Mouse (Mus musculus) forebrain, embryonic 14.5 days (tissue): ENCODE measurements around the gene Fbn1. TPM values are rescaled to one million over a fixed set of nuclear protein-coding genes. Genes with fewer than 3 reads are reported as not detected.

Experiments used
- ATAC-seq: fragments of 200-750 bp; cut with Nextera tagmentation; 2 replicates; pipeline ENCODE4 v1.8.0; 2017; ENCODE audit warnings: mild to moderate bottlenecking, moderate library complexity
- DNase-seq: peaks from one replicate; pipeline ENCODE4 v3.0.0-alpha.2; 2015; ENCODE audit warnings: low spot score
- H3K27ac ChIP-seq: fragments of 300-500 bp; sonication (generic); 2 replicates; pipeline ENCODE4 v1.5.1; 2014; ENCODE audit warnings: low read depth, mild to moderate bottlenecking, control low read depth, low read length, moderate library complexity
- H3K27me3 ChIP-seq: fragments of 300-500 bp; sonication (generic); replicated peaks from 2 replicates; pipeline ENCODE4 v1.6.1; 2014; ENCODE audit warnings: low read length, control low read depth, mixed read lengths; ENCODE audit not compliant: control insufficient read depth, insufficient read depth
- H3K36me3 ChIP-seq: fragments of 300-500 bp; sonication (generic); 2 replicates; pipeline ENCODE4 v1.6.1; 2014; ENCODE audit warnings: low read length, control low read depth; ENCODE audit not compliant: control insufficient read depth, insufficient read depth
- H3K4me1 ChIP-seq: fragments of 300-500 bp; sonication (generic); 2 replicates; pipeline ENCODE4 v1.6.1; 2014; ENCODE audit warnings: antibody characterized with exemption, low read length, control low read depth; ENCODE audit not compliant: control insufficient read depth, insufficient read depth
- H3K4me2 ChIP-seq: fragments of 300-500 bp; sonication (generic); 2 replicates; pipeline ENCODE4 v1.6.1; 2014; ENCODE audit warnings: mild to moderate bottlenecking, control low read depth, low read length
- H3K4me3 ChIP-seq: fragments of 300-500 bp; sonication (generic); 2 replicates; pipeline ENCODE4 v1.5.1; 2014; ENCODE audit warnings: low read depth, low read length, control low read depth
- H3K9ac ChIP-seq: fragments of 300-500 bp; sonication (generic); 2 replicates; pipeline ENCODE4 v1.6.1; 2014; ENCODE audit warnings: mild to moderate bottlenecking, low read length, control low read depth, moderate library complexity
- H3K9me3 ChIP-seq: fragments of 300-500 bp; sonication (generic); replicated peaks from 2 replicates; pipeline ENCODE4 v1.6.1; 2016; ENCODE audit warnings: low read length, control low read depth, mixed read lengths; ENCODE audit not compliant: control insufficient read depth
- WGBS: fragments of 180-500 bp; shearing (Covaris S2); extraction: QIAGEN DNeasy Blood & Tissue Kit; methylation state at CpG from one replicate; pipeline ENCODE4 v1.1.7; 2014; 5-methylcytosine and 5-hydroxymethylcytosine counted together
- polyA plus RNA-seq: library from polyadenylated mRNA; unstranded; fragments of >200 nt; fragmentation: Nextera tagmentation; extraction: Ambion mirVana; gene quantifications from 2 replicates; pipeline ENCODE4 v1.2.1, GENCODE M21; 2014

The Fbn1 gene
- polyA plus RNA-seq, 1 experiment from 2014 or later = 2.1 TPM

DNA sequence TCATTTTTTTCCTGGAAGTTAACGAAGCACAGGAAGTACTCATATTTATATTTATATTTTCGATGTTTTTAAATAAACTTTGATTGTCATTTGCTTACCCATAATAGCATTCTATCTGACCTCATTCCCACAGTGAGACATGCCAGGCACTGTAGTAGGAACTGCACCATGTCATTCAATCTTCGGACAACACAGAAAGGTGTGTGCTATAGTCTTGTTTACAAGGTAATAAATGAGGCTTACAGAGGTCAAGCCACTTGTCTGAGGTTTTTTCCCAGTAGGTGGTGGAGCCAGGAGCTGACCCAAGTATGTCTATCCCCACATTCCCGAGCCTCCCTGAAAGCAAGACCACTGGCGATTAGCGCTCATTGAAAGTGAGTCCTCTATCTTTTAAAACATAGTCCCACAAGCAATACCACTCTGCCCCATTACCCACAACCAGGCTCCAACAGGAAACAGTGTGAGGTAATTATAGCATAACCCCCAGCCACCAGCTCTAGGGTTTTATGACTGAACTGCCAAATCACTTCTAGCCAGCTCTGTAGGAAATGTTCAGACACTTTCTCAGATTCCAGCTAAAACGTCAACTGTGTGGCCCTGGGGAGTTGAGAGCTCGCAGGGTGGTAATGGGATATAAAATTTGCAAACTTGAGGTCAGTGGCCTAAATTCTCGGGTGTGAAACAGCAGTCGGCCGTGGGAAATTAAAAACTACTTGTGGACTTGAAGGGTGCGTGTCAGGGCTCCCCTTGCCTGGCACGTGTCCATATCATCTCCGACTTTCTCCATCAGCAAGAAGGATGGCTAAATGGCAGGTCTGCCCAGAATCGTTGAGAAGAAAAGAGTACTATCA is 15.5 kb downstream of the Fbn1 start:
- Histone ChIP-seq H3K9me3 (no peaks in the 10 kb centered on the region), H3K4me1 (no peaks in the 10 kb centered on the region), H3K27ac (no peak overlapping the region), H3K27me3 (no peaks in the 10 kb centered on the region), H3K4me3 (no peak overlapping the region), H3K9ac (no peak overlapping the region), H3K4me2 (no peak overlapping the region), H3K36me3 (0 out of 2 replicates have a peak, but pooled peaks cover 3% of the 10 kb centered on the region)
- no peak for ATAC-seq
- 83% methylated on average over 15 of the region's 15 CpGs for WGBS
- DNase-seq = no peak

DNA sequence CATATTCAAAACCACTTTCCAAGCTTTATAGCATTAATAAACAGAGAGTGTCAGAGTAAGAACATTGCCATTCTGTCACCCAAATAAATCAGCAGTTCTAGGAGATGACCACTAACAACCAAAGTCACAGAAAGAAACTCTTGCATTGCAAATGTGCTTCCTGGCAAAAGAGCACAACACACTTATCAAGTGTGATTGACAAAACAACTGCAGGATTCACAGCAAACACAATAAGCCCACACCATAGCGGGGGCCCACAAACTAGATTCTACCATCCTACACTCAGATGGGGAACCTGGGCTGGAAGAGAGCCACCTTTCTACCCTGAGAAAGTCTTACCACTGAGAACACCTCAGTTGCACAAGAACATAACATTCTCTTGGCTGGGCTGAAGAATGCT is 17.8 kb downstream of the Fbn1 start:
- Histone ChIP-seq H3K36me3 (0 out of 2 replicates have a peak, but pooled peaks cover 3% of the 10 kb centered on the region), H3K27me3 (no peaks in the 10 kb centered on the region), H3K27ac (no peak overlapping the region), H3K9ac (no peak overlapping the region), H3K4me3 (no peak overlapping the region), H3K4me2 (no peak overlapping the region), H3K4me1 (no peaks in the 10 kb centered on the region), H3K9me3 (no peaks in the 10 kb centered on the region)
- ATAC-seq (no peak), DNase-seq (no peak)
- WGBS = 100% methylated on average over 1 of the region's 1 CpGs

DNA sequence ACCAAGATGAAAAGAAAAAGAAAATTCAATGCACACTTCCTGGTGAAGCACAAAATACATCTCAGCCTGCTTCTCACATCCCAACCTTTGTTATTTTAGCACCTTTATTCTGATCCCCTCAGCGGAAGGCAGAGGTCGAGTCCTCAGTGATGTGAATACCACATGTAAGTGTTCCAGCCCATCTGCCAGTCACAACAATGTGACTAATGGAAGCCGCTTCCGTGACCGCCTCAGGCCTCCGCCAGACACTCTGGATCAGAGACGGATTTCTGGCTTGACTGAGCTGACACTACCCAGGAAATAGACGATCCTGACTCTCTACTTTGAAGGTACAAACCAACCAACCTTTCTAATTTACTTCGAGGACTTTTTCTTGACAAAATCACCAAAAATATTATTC is 22.9 kb downstream of the Fbn1 start:
- Histone ChIP-seq H3K36me3 (no peaks in the 10 kb centered on the region), H3K4me2 (no peak overlapping the region), H3K9ac (no peak overlapping the region), H3K27ac (no peak overlapping the region), H3K4me1 (no peaks in the 10 kb centered on the region), H3K4me3 (no peak overlapping the region), H3K9me3 (no peaks in the 10 kb centered on the region), H3K27me3 (no peaks in the 10 kb centered on the region)
- ATAC-seq = no peak
- no peak for DNase-seq
- WGBS = 88% methylated on average over 9 of the region's 9 CpGs

DNA sequence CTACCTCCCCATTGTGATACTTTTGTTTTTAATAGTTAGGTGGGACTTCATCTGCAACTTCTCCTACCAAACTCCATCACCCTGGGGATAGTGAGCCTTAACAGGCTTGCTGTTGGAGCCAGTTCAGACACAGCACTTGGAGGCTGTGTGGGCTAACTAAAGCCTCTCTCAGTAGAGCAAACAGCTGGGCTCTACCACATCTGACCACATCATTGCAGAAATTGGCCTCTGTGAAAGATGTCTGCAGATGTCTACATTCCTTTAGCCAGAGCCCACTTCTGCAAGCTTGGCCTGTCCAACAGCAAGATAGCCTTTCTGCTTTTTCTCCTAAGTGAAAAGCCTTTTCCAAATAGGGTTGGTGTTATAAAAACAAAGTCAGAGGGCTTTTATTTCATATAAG is 23.6 kb downstream of the Fbn1 start:
- H3K27ac ChIP-seq = no peak overlapping the region
- H3K4me2 ChIP-seq = no peak overlapping the region
- H3K4me1 ChIP-seq = no peaks in the 10 kb centered on the region
- H3K36me3 ChIP-seq = no peaks in the 10 kb centered on the region
- DNase-seq = no peak
- no peaks in the 10 kb centered on the region for H3K27me3 ChIP-seq
- H3K9me3 ChIP-seq = no peaks in the 10 kb centered on the region
- no peak for ATAC-seq
- H3K9ac ChIP-seq = no peak overlapping the region
- no peak overlapping the region for H3K4me3 ChIP-seq

DNA sequence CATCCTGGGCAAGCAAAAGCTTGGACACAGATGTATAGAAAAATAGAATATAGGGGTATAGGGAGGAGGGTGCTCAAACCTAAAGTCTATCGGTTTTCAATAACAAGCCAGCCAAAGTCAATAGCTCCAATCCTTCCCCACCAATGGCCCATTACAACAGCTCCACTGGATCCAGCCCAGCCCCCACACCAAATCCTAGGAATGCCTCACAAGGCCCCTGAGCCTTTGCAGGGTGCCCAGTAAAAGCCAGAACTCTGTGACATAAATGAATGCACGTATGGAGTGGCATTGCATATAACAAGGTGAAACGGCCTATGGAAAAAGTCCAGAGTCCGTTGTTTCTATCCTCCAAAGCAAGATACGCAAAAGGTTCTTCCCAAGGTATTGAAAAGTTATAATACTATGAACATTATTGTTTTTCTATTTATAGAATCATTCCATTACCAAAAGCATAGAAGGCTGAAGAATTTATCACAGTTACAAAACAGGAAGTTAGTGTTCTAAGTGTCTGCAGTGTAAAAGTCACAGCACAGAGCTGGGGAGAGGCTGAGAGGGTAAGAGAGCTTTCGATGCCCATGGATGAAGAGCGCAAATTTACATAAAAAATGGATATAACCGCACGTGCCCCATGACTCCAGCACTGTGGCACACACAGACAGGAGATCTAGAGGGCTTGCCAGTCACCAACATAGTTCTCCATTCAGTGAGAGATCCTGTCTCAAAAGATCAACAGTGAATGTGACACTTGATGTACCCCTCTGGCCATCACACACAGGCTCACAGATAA is 26.1 kb downstream of the Fbn1 start:
- 92% methylated on average over 9 of the region's 9 CpGs for WGBS

DNA sequence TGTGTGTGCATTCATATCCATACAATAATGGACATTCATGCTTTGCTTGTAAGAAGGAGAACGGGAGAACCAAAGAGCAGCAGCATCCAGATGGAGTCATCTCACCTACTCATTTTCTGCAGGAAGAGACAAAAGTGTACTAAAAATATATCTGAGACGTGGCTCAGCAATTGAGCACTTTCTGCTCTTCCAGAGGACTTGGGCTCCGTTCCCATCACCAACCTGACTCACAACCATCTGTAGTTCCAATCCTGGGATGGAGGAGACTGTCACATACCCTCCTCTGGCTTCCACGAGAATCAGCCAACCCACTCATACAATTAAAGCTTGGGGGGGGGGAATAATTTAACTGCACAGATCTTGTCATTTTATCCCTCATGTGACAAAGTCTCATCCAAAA is 26.7 kb downstream of the Fbn1 start:
- no peaks in the 10 kb centered on the region for H3K9me3 ChIP-seq
- no peak for DNase-seq
- no peaks in the 10 kb centered on the region for H3K27me3 ChIP-seq
- no peak overlapping the region for H3K27ac ChIP-seq
- no peak overlapping the region for H3K4me3 ChIP-seq
- H3K4me2 ChIP-seq = no peak overlapping the region
- H3K36me3 ChIP-seq = no peaks in the 10 kb centered on the region
- H3K4me1 ChIP-seq = no peaks in the 10 kb centered on the region
- no peak overlapping the region for H3K9ac ChIP-seq
- ATAC-seq = no peak
- WGBS = 81% methylated on average over 4 of the region's 4 CpGs

More for the DNA sequence above, 26.1 kb downstream of the Fbn1 start:
- no peak overlapping the region for H3K27ac ChIP-seq
- H3K36me3 ChIP-seq = no peaks in the 10 kb centered on the region
- DNase-seq (no peak), ATAC-seq (no peak)
- H3K27me3 ChIP-seq = no peaks in the 10 kb centered on the region
- H3K4me2 ChIP-seq = no peak overlapping the region
- no peaks in the 10 kb centered on the region for H3K4me1 ChIP-seq
- H3K9me3 ChIP-seq = no peaks in the 10 kb centered on the region
- no peak overlapping the region for H3K9ac ChIP-seq
- H3K4me3 ChIP-seq = no peak overlapping the region

DNA sequence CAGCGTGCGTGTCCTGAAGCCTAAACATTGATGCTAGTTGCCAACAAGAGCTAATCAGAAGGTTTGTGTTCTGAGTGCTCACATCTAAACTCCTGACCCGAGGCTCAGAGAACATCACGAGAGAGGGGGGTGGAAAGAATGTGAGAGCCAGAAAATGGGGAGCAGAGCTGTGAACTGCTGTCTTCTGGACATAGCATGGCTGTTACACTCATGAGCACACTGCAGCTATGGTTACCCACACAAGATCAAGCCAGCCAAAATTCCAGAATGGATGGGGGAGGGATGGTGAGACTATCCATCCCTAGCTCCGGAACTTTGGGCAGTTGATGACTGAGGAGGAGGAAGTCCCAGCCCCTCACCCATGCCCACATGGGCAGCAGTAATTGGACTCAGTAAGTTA is 27.7 kb downstream of the Fbn1 start:
- 87% methylated on average over 5 of the region's 5 CpGs for WGBS
- no peaks in the 10 kb centered on the region for H3K27me3 ChIP-seq
- no peak for ATAC-seq

DNA sequence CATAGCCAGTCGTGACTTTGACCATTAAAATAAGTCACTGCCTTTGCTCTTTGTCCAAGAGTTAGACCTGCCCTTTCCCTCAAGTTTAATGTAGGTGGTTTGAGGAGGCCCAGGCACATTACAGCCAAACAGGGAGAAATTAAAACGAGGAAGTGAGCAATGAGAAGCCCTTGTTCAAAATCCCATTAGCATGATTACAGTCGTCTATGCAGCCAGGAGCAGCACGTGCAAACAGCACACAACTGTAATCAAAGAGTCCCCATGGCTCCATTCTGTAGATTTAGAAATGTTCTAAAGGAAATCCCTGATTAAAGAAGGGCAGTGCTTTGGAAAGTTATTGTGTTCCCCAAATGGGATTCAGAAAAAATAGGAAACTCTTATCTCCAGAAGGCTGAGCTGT is 29.1 kb downstream of the Fbn1 start:
- no peaks in the 10 kb centered on the region for H3K36me3 ChIP-seq
- H3K27me3 ChIP-seq = no peaks in the 10 kb centered on the region
- H3K27ac ChIP-seq = no peak overlapping the region
- no peak overlapping the region for H3K9ac ChIP-seq
- ATAC-seq = no peak
- H3K4me1 ChIP-seq = no peaks in the 10 kb centered on the region
- 50% methylated on average over 4 of the region's 4 CpGs for WGBS
- no peak overlapping the region for H3K4me2 ChIP-seq
- H3K4me3 ChIP-seq = no peak overlapping the region
- H3K9me3 ChIP-seq = no peaks in the 10 kb centered on the region
- no peak for DNase-seq

More for the DNA sequence above, 27.7 kb downstream of the Fbn1 start:
- no peak overlapping the region for H3K9ac ChIP-seq
- H3K36me3 ChIP-seq = no peaks in the 10 kb centered on the region
- no peak overlapping the region for H3K4me3 ChIP-seq
- no peak for DNase-seq
- H3K27ac ChIP-seq = no peak overlapping the region
- H3K9me3 ChIP-seq = no peaks in the 10 kb centered on the region
- no peaks in the 10 kb centered on the region for H3K4me1 ChIP-seq
- no peak overlapping the region for H3K4me2 ChIP-seq

DNA sequence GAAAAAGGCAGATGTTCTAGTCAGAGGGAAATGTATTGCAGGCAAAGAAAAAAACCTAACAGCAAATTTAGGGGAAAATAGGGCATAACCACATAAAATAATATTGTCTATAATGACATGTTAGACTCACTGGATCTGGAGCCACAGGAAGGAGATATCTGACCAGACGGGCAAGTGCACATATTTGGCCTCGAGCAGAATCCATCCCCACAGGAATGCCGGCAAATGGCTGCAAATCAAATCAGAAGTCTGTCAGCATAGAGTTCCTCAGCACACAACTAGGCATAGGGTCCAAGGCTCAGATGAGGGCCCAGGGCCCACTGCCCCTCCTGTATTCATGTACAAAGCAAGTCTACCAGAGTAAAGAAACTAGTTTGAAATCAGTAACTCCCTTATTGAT is 30.4 kb downstream of the Fbn1 start:
- DNase-seq = no peak
- Histone ChIP-seq H3K9ac (no peak overlapping the region), H3K27ac (no peak overlapping the region), H3K4me2 (no peak overlapping the region), H3K4me3 (no peak overlapping the region), H3K36me3 (no peaks in the 10 kb centered on the region), H3K9me3 (no peaks in the 10 kb centered on the region), H3K4me1 (no peaks in the 10 kb centered on the region), H3K27me3 (no peaks in the 10 kb centered on the region)
- ATAC-seq = no peak
- 90% methylated on average over 3 of the region's 3 CpGs for WGBS
